Mouse (Mus musculus) G1E (cell line): ENCODE measurements around the gene Tm6sf1. TPM values are rescaled to one million over a fixed set of nuclear protein-coding genes. Genes with fewer than 3 reads are reported as not detected.

Experiments used
- ATAC-seq: 2 replicates; pipeline ENCODE4 v1.8.0; 2016; ENCODE audit warnings: mild to moderate bottlenecking; ENCODE audit not compliant: insufficient number of reproducible peaks, poor library complexity, low FRiP score, severe bottlenecking; ENCODE audit errors: extremely low read depth
- DNase-seq: peaks from one replicate; pipeline ENCODE4 v3.0.0; 2012; ENCODE audit warnings: low spot score
- H3K27me3 ChIP-seq: 2 replicates; pipeline ENCODE4 v1.6.1; 2012; ENCODE audit warnings: mild to moderate bottlenecking, low read length, inconsistent platforms; ENCODE audit not compliant: insufficient read depth
- H3K36me3 ChIP-seq: replicated peaks from 2 replicates; pipeline ENCODE3; 2012; ENCODE audit warnings: mild to moderate bottlenecking, inconsistent platforms
- H3K4me1 ChIP-seq: 2 replicates; pipeline ENCODE4 v1.6.1; 2012; ENCODE audit warnings: low read depth, low read length, inconsistent platforms, mixed read lengths; ENCODE audit not compliant: insufficient read depth
- H3K4me3 ChIP-seq: 2 replicates; pipeline ENCODE4 v1.5.1; 2012; ENCODE audit warnings: low read depth, mild to moderate bottlenecking, inconsistent platforms, low read length, moderate library complexity, mixed read lengths
- H3K9me3 ChIP-seq: replicated peaks from 2 replicates; pipeline ENCODE4 v1.6.1; 2012; ENCODE audit warnings: inconsistent platforms
- CTCF ChIP-seq: IDR thresholded peaks from 2 replicates; pipeline ENCODE4 v1.5.1; 2012; ENCODE audit warnings: low read depth, low read length, inconsistent platforms, mixed read lengths
- GATA1 ChIP-seq: IDR thresholded peaks from 2 replicates; pipeline ENCODE4 v1.6.1; 2012; ENCODE audit warnings: borderline replicate concordance, low read length, inconsistent platforms, mixed read lengths
- GATA2 ChIP-seq: IDR thresholded peaks from 2 replicates; pipeline ENCODE4 v1.6.1; 2012; ENCODE audit warnings: low read depth, low read length, inconsistent platforms, borderline replicate concordance
- POLR2AphosphoS5 ChIP-seq: IDR thresholded peaks from 2 replicates; pipeline ENCODE4 v1.6.1; 2012; ENCODE audit warnings: low read depth, low read length, inconsistent platforms; ENCODE audit not compliant: insufficient replicate concordance
- TAL1 ChIP-seq: conservative IDR thresholded peaks from 2 replicates; pipeline ENCODE4 v1.6.1; 2012; ENCODE audit warnings: low read depth, low read length, inconsistent platforms, mixed read lengths
- polyA plus RNA-seq: library from polyadenylated mRNA; stranded (reverse); fragments of >175 nt; gene quantifications from 2 replicates; pipeline ENCODE4 v1.2.3, GENCODE M21; 2012
- total RNA-seq, 2 experiments: library from RNA; stranded (forward) in 1 of 2; stranded (reverse) in 1 of 2; fragments of 200-1000 nt in 1 of 2; fragments of >200 nt in 1 of 2; fragmentation: Nextera tagmentation in 1 of 2; gene quantifications; 2 replicates each; pipeline ENCODE4 v1.2.3; 2014 to 2017

Gene Tm6sf1
- total and polyA plus RNA-seq, 3 experiments = 0.11 TPM; not detected in 2

DNA sequence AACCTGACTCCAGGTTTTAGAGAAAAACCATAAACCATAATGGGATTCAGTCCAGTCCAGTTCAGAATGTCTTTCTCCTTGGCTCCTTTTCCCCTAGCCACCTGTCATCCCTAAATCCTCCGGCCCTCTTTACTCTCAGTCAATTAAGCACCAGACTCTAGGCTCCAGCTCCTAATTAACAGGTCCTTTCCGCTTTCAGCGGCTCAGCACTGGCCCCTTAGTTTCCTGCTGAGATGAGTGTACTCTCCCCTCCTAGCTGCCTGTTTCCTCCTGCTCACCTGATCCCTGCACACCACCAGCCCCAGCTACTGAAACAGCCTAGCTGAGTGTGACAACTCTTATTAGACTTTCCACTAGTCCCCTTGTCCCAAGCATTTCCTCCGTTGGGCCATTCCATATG, 11.0 kb upstream of the Tm6sf1 start:
- no peak overlapping the region for H3K4me3 ChIP-seq
- DNase-seq = no peak
- ATAC-seq = no peak
- no peaks in the 10 kb centered on the region for H3K4me1 ChIP-seq
- no peaks in the 10 kb centered on the region for H3K36me3 ChIP-seq
- no peak for TF ChIP-seq GATA2
- TF ChIP-seq CTCF = no peak
- no peak for TF ChIP-seq GATA1
- TF ChIP-seq TAL1 = no peak
- TF ChIP-seq POLR2AphosphoS5 = no peak
- H3K9me3 ChIP-seq = no peaks in the 10 kb centered on the region
- peaks cover 11% of the 10 kb centered on the region; the same call in 1 of the 2 replicates for H3K27me3 ChIP-seq

DNA sequence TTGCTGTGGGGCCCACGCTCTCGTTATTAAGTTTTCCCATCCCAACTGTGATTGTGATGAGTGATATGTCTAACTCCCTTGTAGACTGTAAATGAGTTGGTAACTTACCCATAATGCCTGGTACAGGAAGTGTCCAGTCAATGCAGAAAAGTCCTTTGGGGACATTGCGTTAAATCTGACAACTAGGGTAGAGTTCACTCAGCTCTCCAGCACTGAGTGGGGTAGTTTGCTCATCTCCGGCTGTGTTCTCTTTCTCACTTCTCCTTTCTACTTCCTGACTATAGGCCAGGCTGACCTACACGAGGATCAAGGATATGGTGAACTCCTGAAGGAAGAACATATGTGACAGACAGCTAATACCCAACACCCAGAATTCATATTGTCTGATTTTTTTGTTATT, 9.6 kb upstream of the Tm6sf1 start:
- TF ChIP-seq CTCF = no peak
- no peak overlapping the region for H3K4me3 ChIP-seq
- no peaks in the 10 kb centered on the region for H3K36me3 ChIP-seq
- no peaks in the 10 kb centered on the region for H3K9me3 ChIP-seq
- no peak for DNase-seq
- peaks cover 8% of the 10 kb centered on the region; the same call in 1 of the 2 replicates for H3K27me3 ChIP-seq
- no peak for ATAC-seq
- no peaks in the 10 kb centered on the region for H3K4me1 ChIP-seq

DNA sequence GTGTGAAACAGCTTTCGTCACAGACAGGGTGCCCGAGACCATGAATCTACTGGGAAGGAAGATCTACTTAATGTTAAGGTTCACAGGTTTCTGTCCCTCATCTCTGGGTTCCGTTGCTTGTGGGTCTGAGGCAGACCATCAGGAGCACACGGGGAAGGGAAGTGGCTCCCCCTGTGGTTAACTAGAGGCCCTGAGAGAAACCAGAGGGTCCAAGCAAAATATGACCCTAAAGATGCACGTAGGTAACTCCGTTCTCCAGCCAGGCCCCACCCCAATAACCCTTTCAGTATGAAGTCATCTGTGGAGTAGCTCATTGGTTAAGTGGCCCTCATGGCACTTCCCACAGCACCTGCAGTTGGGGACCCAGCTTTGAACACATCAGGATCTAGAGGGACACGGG, 9.2 kb upstream of the Tm6sf1 start:
- DNase-seq (no peak), ATAC-seq (no peak)

DNA sequence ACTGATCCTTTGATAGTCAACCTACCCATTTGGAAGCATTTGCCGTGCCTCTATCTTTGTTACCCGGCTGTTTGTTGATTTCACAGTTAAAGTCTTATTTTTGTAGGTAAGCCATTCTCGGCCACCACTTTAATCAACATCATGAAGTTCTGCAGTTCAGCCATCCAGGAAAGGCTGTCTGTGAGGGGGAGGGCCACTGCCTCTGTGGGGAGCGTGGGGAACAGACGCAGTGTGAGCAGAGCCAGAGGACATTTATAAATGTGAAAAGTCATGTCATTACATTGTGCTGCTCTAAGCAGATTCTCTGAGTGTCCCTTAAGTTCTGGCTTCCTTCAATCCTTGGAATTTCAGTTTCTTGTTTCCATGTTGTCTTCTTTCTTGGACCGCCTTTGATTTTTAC, 8.6 kb upstream of the Tm6sf1 start:
- ATAC-seq = no peak
- no peak for DNase-seq
- Histone ChIP-seq H3K4me1 (no peaks in the 10 kb centered on the region), H3K36me3 (no peaks in the 10 kb centered on the region), H3K4me3 (no peak overlapping the region), H3K27me3 (peaks cover 8% of the 10 kb centered on the region; the same call in 1 of the 2 replicates), H3K9me3 (no peaks in the 10 kb centered on the region)
- TF ChIP-seq TAL1 (no peak), CTCF (no peak), GATA1 (no peak), GATA2 (no peak), POLR2AphosphoS5 (no peak)

More for the DNA sequence above, 9.2 kb upstream of the Tm6sf1 start:
- Histone ChIP-seq H3K4me3 (no peak overlapping the region), H3K4me1 (no peaks in the 10 kb centered on the region), H3K36me3 (no peaks in the 10 kb centered on the region), H3K9me3 (no peaks in the 10 kb centered on the region), H3K27me3 (peaks cover 8% of the 10 kb centered on the region; the same call in 1 of the 2 replicates)
- TF ChIP-seq GATA2 (no peak), TAL1 (no peak), POLR2AphosphoS5 (no peak), GATA1 (no peak), CTCF (no peak)

DNA sequence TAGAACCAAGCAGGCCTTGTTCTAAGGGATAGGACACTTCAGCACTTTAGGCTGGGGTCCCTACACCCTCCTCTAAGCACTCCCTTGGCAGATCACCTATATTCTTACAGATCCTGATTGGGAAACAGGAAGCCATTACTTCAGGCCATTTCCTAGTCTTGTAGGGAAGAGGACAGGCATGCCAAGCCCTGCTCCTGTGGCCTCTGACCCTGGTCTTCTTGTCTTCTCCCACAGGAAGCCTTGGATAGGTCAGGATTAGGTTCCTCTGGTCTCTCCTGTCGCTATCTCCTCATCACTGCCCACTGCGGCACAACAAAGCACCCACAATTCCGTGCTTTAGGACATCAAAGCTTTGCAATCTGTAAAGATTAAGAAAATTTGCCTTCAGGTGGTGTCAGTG, 7.1 kb upstream of the Tm6sf1 start:
- no peak for TF ChIP-seq POLR2AphosphoS5
- TF ChIP-seq TAL1 = no peak
- TF ChIP-seq CTCF = no peak
- TF ChIP-seq GATA1 = no peak
- no peak for TF ChIP-seq GATA2
- no peak for ATAC-seq
- no peak for DNase-seq
- 0 out of 2 replicates have a peak, but pooled peaks cover 8% of the 10 kb centered on the region for H3K27me3 ChIP-seq
- no peaks in the 10 kb centered on the region for H3K4me1 ChIP-seq
- H3K36me3 ChIP-seq = no peaks in the 10 kb centered on the region
- H3K4me3 ChIP-seq = no peak overlapping the region
- no peaks in the 10 kb centered on the region for H3K9me3 ChIP-seq

DNA sequence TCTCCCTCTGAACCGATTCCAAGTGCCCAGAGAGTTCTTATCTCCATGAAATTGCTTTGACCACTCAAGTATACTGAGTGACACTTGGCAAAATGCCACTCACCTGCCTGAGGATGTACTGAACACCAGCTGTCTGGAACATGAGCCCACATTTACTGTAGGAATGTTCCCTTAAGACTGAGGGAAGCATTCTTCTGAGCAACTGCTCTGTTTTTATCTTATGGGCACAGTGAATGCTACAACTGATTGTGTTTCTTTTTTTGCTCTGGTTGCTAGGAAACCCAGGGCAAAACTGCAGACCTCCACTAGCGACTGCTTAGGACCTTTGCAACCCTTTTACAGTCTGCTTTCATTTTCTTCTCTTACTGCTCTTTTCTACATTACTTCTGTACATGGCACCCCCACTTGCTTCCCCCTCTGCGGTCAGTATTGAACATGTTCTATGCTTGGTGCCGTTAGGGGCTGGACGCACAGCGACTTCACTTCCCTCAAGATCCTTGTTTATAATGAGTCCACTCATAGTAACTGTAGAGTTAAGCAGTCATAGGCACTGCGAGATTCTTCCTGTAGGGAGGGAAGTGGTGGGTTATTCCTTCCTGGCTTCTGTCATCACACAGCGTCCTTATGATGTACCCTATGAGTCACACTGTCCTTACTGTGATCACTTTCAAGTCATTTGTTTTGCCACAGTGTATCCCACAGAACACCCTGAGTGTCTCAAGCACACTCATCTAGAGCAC, 4.1 kb upstream of the Tm6sf1 start:
- H3K27me3 ChIP-seq = peaks cover 4% of the 10 kb centered on the region; the same call in 1 of the 2 replicates
- DNase-seq (no peak), ATAC-seq (no peak)
- TF ChIP-seq GATA2 (no peak), POLR2AphosphoS5 (no peak), GATA1 (no peak), TAL1 (no peak), CTCF (no peak)
- no peaks in the 10 kb centered on the region for H3K4me1 ChIP-seq
- no peak overlapping the region for H3K4me3 ChIP-seq
- H3K9me3 ChIP-seq = no peaks in the 10 kb centered on the region
- no peaks in the 10 kb centered on the region for H3K36me3 ChIP-seq
